Mouse (Mus musculus) MEL (cell line): Measurements from ENCODE around the gene Vps8. TPM values are rescaled to one million over a fixed set of nuclear protein-coding genes. Genes with fewer than 3 reads are reported as not detected.

Source experiments
- DNase-seq: peaks from one replicate; pipeline ENCODE4 v3.0.0; 2011; ENCODE audit warnings: low read depth, low spot score
- H3K27ac ChIP-seq: 2 replicates; pipeline ENCODE4 v1.5.1; 2012; ENCODE audit warnings: low read depth, mild to moderate bottlenecking, control low read depth, low read length, moderate library complexity; ENCODE audit not compliant: control insufficient read depth
- H3K27me3 ChIP-seq, 2 experiments: fragments of 150-350 bp in 1 of 2; sonication (generic) in 1 of 2; 2 replicates each; pipeline ENCODE4 v1.6.1; 2012; ENCODE audit warnings: low read length in 2 of 2, mild to moderate bottlenecking in 2 of 2, improper control_type of control experiment in 1 of 2, moderate library complexity in 1 of 2; ENCODE audit not compliant: insufficient read depth in 2 of 2, control insufficient read depth in 1 of 2
- H3K36me3 ChIP-seq, 2 experiments: 2 replicates each; pipeline ENCODE4 v1.6.1; 2012 to 2014; ENCODE audit warnings: low read length in 2 of 2, improper control_type of control experiment in 1 of 2, inconsistent platforms in 1 of 2, mild to moderate bottlenecking in 1 of 2; ENCODE audit not compliant: insufficient read depth in 2 of 2, control insufficient read depth in 1 of 2
- H3K4me1 ChIP-seq, 2 experiments: fragments of 150-350 bp in 1 of 2; sonication (generic) in 1 of 2; 2 replicates each; pipeline ENCODE4 v1.6.1; 2012; ENCODE audit warnings: low read length in 2 of 2, improper control_type of control experiment in 1 of 2, mild to moderate bottlenecking in 1 of 2; ENCODE audit not compliant: insufficient read depth in 2 of 2, control insufficient read depth in 1 of 2
- H3K4me3 ChIP-seq, 2 experiments: fragments of 150-350 bp in 1 of 2; sonication (generic) in 1 of 2; 2 replicates each; pipeline ENCODE4 v1.5.1; 2012; ENCODE audit warnings: low read depth in 2 of 2, low read length in 2 of 2, mild to moderate bottlenecking in 2 of 2, moderate library complexity in 2 of 2, control low read depth in 1 of 2, improper control_type of control experiment in 1 of 2; ENCODE audit not compliant: control insufficient read depth in 1 of 2, insufficient read depth in 1 of 2
- H3K79me2 ChIP-seq: 2 replicates; pipeline ENCODE4 v1.6.1; 2012; ENCODE audit warnings: mild to moderate bottlenecking, low read length, moderate library complexity; ENCODE audit not compliant: control insufficient read depth, poor library complexity, insufficient read depth
- H3K9ac ChIP-seq: 2 replicates; pipeline ENCODE4 v1.6.1; 2012; ENCODE audit warnings: low read depth, mild to moderate bottlenecking, control low read depth, low read length, moderate library complexity; ENCODE audit not compliant: control insufficient read depth, poor library complexity, severe bottlenecking
- H3K9me3 ChIP-seq: fragments of 150-350 bp; sonication (generic); replicated peaks from 2 replicates; pipeline ENCODE4 v1.6.1; 2012; ENCODE audit warnings: mild to moderate bottlenecking, low read length, improper control_type of control experiment, moderate library complexity; ENCODE audit not compliant: insufficient read depth
- CHD1 ChIP-seq: IDR thresholded peaks from 2 replicates; pipeline ENCODE4 v1.6.1; 2012; ENCODE audit warnings: low read depth, mild to moderate bottlenecking, inconsistent platforms, low read length, improper control_type of control experiment
- CHD2 ChIP-seq: IDR thresholded peaks from 2 replicates; pipeline ENCODE4 v1.6.1; 2011; ENCODE audit warnings: low read length, improper control_type of control experiment
- GABPA ChIP-seq: IDR thresholded peaks from 2 replicates; pipeline ENCODE4 v1.6.1; 2012; ENCODE audit warnings: low read depth, mild to moderate bottlenecking, inconsistent platforms, low read length, improper control_type of control experiment, moderate library complexity
- HCFC1 ChIP-seq: IDR thresholded peaks from 2 replicates; pipeline ENCODE4 v1.6.1; 2012; ENCODE audit warnings: low read depth, mild to moderate bottlenecking, inconsistent platforms, low read length, improper control_type of control experiment, moderate library complexity
- MAX ChIP-seq: IDR thresholded peaks from 2 replicates; pipeline ENCODE4 v1.6.1; 2011; ENCODE audit warnings: low read length, improper control_type of control experiment
- MEF2A ChIP-seq: IDR thresholded peaks from 2 replicates; pipeline ENCODE4 v1.6.1; 2014; ENCODE audit warnings: low read depth, mild to moderate bottlenecking, inconsistent platforms, low read length, improper control_type of control experiment; ENCODE audit not compliant: poor library complexity, insufficient replicate concordance, severe bottlenecking; ENCODE audit errors: extremely low read depth
- NRF1 ChIP-seq: IDR thresholded peaks from 2 replicates; pipeline ENCODE4 v1.6.1; 2014; ENCODE audit warnings: low read depth, mild to moderate bottlenecking, inconsistent platforms, low read length, improper control_type of control experiment, moderate library complexity; ENCODE audit not compliant: poor library complexity, insufficient read depth, severe bottlenecking
- POLR2A ChIP-seq, 2 experiments: IDR thresholded peaks; 2 replicates each; pipeline ENCODE4 v1.6.1; 2011 to 2012; ENCODE audit warnings: low read length in 2 of 2, mild to moderate bottlenecking in 2 of 2, control low read depth in 1 of 2, improper control_type of control experiment in 1 of 2, low read depth in 1 of 2, moderate library complexity in 1 of 2; ENCODE audit not compliant: control insufficient read depth in 1 of 2, insufficient read depth in 1 of 2, poor library complexity in 1 of 2
- RAD21 ChIP-seq: IDR thresholded peaks from 2 replicates; pipeline ENCODE4 v1.6.1; 2011; ENCODE audit warnings: mild to moderate bottlenecking, low read depth, low read length, improper control_type of control experiment
- RCOR1 ChIP-seq: IDR thresholded peaks from 2 replicates; pipeline ENCODE4 v1.6.1; 2012; ENCODE audit warnings: low read depth, mild to moderate bottlenecking, inconsistent platforms, low read length, improper control_type of control experiment
- USF2 ChIP-seq, 2 experiments: IDR thresholded peaks; 2 replicates each; pipeline ENCODE4 v1.6.1; 2011 to 2012; ENCODE audit warnings: improper control_type of control experiment in 2 of 2, low read length in 2 of 2, borderline replicate concordance in 1 of 2, inconsistent platforms in 1 of 2, low read depth in 1 of 2, mild to moderate bottlenecking in 1 of 2; ENCODE audit not compliant: insufficient read depth in 1 of 2
- ZMIZ1 ChIP-seq: IDR thresholded peaks from 2 replicates; pipeline ENCODE4 v1.6.1; 2012; ENCODE audit warnings: low read depth, mild to moderate bottlenecking, inconsistent platforms, low read length, improper control_type of control experiment, moderate library complexity
- ZNF384 ChIP-seq: IDR thresholded peaks from 2 replicates; pipeline ENCODE4 v1.6.1; 2012; ENCODE audit warnings: low read depth, mild to moderate bottlenecking, inconsistent platforms, low read length, improper control_type of control experiment
- polyA plus RNA-seq, 2 experiments: library from polyadenylated mRNA; stranded (reverse) in 1 of 2; unstranded in 1 of 2; fragments of >175 nt in 1 of 2; fragments of >200 nt in 1 of 2; gene quantifications; 2 replicates each; pipeline versions ENCODE4 v1.2.1 to v1.2.4; 2012; ENCODE audit warnings: low replicate concordance in 2 of 2, low read depth in 1 of 2; ENCODE audit not compliant: insufficient read length in 2 of 2, insufficient read depth in 1 of 2, missing spikeins in 1 of 2
- total RNA-seq: library from RNA; depleted of rRNA; stranded (reverse); fragments of 300-350 nt; gene quantifications from 2 replicates; pipeline ENCODE4 v1.2.3, GENCODE M21; 2012; rRNA removed

Vps8 gene
- total and polyA plus RNA-seq, 3 experiments = 10.5 to 14.0 TPM; not detected in 1

GRCm38 (mm10) chr16:21693981-21694462, 271.1 kb downstream of the Vps8 start:
- no peak overlapping the region for H3K9ac ChIP-seq
- H3K4me3 ChIP-seq = no peak overlapping the region
- no peaks in the 10 kb centered on the region for H3K79me2 ChIP-seq
- H3K27me3 ChIP-seq = no peaks in the 10 kb centered on the region
- no peak overlapping the region for H3K27ac ChIP-seq
- H3K4me1 ChIP-seq = no peaks in the 10 kb centered on the region
- TF ChIP-seq ZNF384 (no peak), ZMIZ1 (no peak), POLR2A (IDR thresholded peaks at IDR 0.05; ENCODE audit: control insufficient read depth in 1 of 2, insufficient read depth in 1 of 2, low read depth in 1 of 2, low read length in 2 of 2, poor library complexity in 1 of 2) (no peak), RCOR1 (no peak), HCFC1 (no peak), USF2 (IDR thresholded peaks at IDR 0.05; ENCODE audit: borderline replicate concordance in 1 of 2, insufficient read depth in 1 of 2, low read depth in 1 of 2, low read length in 2 of 2) (no peak), CHD1 (no peak), MAX (no peak), GABPA (no peak), CHD2 (no peak), MEF2A (no peak), NRF1 (no peak), RAD21 (no peak)
- no peaks in the 10 kb centered on the region for H3K9me3 ChIP-seq
- DNase-seq = no peak
- H3K36me3 ChIP-seq = peaks cover 0 to 1% of the 10 kb centered on the region in 2 experiments; a peak in 1 of 4 replicates

Other genes with a start within 250 kb of the Vps8 start
- 0.42 and 0.46 TPM in 2 replicates for gene Ephb3, start 218.4 kb upstream of the Vps8 start, total RNA-seq
- gene Ephb3, start 218.4 kb upstream of the Vps8 start, polyA plus RNA-seq = 1 to 10 TPM in 1 of 2 experiments, not detected in 1; 2.9 TPM